Mouse (Mus musculus) MN1 (cell line): ENCODE data around the gene Stx4a.
"Not testable (repeated sequence)": the region's sequence is repeated elsewhere in the genome, so short reads cannot be mapped to it uniquely, and the experiment has no call there.

Source experiments
- DNase-seq: peaks from one replicate; pipeline ENCODE4 v3.0.0-alpha.2; 2016; ENCODE audit warnings: low spot score

Stx4a gene

DNA sequence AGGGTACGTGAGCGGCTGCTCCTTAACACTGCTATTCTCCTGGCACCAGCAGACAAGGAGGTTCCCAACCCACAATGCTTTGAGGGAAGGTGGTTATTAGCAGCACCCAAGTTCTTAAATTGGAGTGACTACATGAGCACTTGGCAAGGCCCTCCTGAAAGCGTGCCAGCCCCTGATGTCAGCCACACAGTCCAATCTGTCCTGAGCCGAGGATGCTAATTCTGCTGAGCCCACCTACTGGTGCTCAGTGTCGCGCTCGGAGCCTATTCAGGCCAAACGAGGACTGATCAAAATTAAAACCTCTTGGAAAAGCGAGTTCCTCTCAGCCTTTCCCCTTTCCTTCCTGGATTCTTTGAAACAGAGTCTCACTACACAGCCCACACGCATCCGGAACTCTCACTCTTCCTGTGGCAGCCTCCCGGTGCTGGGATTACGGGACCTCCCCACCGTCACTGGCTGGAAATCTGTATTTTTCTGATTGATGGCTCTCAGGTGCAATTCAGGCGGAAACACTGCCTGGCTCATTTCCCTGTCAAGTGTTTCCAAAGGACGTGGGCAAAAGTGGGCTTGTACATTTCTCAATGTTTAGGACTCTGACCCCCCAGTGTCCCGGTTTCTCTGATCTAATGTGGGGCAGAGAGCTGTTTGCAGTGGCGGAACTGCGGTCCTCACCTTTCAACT lies 9.7 kb upstream of the Stx4a start:
- DNase-seq: no peak

DNA sequence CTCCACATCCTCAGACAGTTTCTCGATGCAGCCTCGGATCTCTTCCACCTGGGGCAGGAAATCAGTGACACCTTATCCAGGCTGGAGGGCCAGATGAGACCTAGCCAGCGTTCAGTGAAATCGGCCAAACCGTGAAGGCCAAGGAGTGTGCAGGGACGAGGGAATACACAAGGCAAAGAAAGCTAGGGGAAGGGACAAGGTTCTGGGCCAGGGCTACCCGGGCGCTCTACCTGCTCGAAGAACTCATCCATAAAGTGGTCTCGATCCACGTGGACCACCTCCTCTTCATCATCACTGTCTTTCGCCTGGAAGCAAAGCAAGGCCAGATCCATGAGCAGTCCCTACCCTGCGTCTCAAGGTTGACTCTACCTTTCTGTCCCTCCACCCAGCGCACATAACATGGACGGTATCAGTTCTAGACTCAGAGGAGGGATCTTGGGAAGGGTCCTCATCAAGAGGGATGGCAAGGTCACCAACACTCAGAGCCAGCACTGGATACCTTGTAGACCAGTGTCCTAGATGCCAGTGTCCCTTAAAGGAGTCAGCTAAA lies 8.9 kb upstream of the Stx4a start:
- no peak for DNase-seq

DNA sequence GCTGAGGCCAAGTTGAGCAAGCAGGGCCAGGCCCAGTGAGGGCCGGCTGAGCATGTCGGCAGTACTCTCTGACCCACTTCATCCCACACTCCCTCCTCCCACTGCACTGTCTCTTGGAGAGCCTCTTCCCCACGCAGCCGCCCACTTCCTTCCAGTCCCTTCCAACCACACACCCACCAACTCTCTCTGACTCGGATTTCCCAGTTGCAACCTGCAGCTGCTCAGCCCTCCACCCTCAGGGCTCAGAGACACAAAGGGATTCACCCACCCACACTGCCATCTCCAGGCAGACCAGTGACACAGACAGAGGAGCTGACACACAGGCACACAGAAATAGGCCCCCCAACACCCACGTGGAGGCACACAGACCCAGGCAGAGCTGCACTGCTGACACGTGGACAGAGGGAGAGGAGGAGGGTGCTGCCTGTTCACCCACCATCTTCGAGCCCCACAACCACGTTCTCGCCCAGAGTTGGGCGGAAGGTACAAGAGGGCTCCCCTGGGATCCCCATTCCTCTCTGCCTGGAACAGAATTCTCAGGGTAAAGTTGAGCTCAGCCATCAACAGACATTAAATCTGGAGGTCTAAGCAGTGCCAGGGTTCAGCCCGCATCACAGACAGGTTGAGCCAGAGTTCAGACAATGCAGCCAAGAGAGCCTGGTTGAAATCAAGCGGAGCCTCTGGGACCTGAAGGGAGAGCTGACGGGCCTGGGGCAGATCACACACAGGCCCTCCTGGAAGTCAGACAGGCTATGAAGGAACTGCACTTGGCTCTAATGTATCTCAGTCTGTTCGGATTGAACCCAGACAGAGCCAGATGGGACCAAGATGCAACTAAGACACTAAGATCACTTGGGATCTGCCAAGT lies 7.9 kb upstream of the Stx4a start:
- peak; percentile 12 for DNase-seq

DNA sequence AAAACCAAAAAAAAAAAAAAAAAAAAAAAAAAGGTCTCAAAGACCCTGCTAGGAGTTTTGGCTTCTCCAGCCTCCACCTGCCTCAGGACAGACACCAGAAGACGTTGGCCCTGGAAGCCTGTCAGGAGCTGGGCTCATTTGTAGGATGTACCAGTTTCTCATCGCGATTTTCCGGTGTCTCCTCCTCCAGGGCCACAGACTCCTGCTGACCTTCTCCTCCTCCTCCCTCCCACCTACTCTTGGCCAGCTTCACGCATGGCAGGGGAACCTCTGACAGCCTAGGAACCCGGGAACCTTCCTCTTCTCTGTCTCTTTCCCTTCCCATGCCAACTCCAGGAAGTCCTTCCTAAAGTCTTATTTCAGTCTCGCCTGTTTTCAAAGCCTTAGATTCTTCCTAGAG lies 7.0 kb upstream of the Stx4a start:
- DNase-seq: no peak

DNA sequence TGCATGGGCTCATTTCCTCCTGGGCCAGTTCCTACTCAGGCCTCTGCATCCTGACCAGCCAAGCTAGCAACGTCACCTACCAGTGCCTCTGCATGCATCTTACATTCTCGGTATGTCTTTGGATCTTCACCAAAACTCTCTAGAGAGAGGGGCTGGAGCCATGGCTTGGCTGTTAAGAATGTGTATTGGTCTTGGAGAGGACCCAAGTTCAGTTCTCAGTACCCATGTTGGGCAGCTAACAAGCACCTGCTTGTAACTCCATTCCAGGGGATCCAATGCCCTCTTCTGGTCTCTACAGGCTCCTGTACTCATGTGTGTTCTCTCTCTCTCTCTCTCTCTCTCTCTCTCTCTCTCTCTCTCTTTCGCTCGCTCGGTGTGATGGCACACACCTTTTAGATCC lies 6.3 kb upstream of the Stx4a start:
- DNase-seq: no peak

DNA sequence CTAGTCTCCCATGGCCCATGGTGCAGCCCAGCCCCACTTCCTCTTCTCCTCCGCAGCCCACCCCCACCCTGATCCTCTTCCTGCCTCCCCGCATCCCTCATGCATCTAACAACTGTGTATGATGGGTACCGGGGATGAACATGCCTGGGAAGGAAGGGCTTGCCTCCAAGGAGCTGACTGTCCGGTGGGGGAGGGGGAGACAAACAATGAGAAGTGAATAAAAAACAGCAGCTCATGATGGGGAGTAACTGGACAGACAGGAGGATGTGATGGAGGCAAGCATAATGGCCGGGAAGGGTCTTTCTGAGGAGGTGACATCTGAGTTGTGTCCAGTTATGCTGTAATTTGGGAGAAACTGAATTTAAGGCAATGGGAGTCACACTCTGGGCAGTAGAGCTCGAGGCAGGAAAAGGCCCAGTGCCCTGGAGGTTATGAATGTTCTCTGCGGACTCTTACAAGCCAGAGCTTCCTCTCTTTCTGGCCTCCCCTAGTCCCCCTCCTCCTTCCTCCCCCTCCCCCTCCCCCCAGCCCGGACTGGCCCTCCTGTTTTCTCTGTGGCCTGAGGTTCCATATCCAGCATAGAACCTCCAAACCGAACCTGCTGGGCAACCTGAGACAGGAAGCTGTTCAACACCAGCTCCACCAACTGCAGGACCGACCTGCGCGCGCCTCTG lies 3.1 kb upstream of the Stx4a start:
- DNase-seq: no peak

DNA sequence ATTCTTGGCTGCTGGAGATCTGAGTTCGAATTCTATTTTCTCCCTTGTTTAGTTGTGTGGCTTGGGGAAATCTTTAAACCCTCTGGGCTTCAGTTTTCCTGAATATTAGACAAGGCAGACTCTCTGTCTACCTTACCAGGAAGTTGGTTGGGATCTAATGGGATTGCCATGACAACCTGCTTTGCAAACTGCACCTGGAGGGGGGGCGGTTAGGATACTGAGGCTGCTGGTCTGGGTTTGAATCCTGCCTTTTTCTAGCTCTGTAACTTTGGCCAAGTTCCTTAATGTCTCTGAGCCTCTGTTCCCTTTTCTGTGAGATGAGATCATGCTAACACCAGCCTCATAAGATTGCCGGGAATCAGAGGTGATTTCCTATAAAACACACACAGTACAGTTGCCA lies 1.6 kb upstream of the Stx4a start:
- DNase-seq: no peak

DNA sequence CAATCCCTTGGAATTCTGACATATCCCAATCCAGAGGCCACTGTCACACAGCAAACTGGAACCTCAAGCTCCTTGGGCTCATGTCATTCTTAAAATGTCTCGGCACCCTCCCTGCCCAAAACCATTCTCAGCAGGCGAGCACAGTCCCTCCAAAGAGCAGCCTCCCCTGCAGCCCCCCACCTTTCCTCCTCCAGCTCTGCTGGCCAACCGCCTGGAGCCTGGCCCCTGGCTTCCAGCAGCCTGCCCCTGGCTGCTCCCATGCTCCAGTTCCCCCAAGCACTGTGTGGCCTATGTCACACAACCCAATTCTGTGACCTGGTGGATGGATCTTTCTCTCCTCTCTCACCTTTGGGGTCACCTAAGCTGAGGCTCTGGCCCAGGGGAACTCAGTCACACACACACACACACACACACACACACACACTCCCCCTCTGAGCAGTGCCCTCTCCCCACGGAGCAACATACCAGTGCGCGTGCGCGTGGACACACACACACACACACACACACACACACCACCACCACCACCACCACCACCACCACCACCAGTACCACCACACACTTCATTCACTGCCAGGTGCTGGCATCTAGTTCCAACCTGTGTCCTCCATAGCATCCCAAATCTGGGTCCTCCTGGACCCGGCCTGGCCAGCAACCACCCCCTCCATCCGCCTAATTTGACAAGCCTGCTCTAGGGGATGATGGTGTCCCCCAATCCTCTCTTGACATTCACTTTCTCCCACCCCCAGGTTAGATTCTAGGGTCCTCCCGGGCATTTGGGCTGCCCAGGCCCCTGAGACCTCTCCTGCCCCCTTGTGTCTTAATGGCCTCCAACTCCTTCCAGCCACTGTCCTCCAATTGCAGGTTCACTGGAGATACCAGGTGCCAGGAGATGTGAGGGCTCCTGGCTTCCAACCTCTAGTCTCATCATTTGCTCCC lies 590 bp upstream of the Stx4a start:
- peak; percentile 28 for DNase-seq

DNA sequence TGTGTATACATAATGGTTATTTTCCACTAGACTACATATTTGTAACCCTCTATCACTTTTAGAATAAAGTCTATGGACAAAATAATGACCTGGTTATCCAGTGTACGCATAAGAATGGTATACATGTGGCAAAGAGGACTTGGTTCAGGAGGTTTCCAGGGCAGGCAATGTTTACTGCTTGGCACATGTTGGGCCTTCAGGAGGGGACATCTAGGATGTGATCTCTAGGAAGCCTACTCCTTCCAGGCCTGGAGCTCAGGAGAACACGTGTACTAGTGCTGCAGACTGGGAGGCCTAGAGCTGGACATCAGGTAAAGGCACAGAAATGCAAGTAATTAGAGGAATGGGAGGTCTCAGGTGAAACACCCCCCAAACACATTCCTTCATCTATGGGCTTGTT lies 11.5 kb downstream of the Stx4a start:
- DNase-seq: no peak

DNA sequence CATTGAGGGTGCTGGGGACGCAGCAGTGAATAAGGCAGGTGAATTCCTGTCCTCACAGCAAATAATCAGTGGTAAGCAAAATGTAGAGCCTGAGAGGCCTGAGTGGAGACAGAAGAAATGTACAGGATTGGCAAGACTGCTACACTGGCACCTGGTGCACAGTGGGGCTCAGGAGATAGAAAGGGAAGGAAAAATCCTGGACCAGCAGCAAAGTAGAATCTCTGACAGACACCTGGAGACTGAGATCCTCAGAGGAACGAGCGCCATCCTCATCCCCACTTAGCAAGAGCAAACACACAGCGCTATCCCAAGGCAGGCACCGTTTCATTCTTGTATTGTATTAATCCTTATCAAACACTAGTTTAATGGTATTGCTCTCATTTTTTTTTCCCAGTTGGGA lies 13.4 kb downstream of the Stx4a start:
- no peak for DNase-seq

DNA sequence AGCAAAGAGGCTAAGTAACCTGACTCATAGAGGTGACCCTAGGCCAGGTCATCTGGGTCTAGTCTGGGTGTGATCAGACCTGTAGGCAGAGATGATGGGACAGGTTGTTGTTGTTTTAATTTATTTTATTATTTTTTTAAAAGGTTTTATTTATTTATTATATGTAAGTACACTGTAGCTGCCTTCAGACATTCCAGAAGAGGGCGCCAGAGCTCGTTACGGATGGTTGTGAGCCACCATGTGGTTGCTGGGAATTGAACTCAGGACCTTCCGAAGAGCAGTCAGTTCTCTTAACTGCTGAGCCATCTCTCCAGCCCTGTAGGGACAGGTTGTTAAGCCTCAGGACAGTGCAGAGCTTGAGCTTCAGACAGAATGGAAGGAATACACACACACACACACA lies 13.8 kb downstream of the Stx4a start:
- DNase-seq: not testable (repeated sequence)

DNA sequence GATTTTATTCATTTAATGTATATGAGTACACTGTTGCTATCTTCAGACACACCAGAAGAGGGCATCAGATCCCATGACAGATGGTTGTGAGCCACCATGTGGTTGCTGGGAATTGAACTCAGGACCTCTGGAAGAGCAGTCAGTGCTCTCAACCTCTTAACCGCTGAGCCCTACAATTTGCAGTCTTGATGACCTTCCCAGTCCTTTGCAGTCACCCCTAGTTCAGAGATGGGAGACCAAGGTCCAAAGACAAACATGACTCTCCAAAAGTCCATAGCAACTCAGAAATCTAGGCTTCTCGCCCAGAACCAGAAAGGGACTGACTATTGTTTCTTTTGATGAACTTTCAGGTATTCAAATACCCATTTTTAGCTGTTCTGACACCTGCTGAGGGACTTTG lies 15.9 kb downstream of the Stx4a start:
- DNase-seq: not testable (repeated sequence)

DNA sequence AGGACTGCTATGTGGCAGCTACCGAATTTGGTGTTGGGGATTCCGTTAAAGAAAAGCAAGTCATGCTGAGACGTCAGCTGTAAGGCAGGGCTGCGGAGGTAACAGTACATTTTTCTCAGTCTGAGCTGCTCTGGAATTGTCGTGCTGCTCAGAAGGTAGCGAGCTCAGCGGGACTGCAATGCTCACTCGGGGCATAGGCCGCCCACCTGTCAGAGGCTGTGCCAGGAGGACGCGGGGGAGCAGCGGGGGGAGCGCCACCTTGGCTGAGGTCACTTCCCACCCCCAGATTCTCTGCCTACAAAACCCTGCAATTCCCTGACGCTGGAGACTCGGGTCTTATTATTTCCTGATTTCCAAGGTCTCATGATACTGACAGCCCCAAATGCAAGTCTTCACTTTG lies 16.8 kb downstream of the Stx4a start:
- peak; percentile 65 for DNase-seq

DNA sequence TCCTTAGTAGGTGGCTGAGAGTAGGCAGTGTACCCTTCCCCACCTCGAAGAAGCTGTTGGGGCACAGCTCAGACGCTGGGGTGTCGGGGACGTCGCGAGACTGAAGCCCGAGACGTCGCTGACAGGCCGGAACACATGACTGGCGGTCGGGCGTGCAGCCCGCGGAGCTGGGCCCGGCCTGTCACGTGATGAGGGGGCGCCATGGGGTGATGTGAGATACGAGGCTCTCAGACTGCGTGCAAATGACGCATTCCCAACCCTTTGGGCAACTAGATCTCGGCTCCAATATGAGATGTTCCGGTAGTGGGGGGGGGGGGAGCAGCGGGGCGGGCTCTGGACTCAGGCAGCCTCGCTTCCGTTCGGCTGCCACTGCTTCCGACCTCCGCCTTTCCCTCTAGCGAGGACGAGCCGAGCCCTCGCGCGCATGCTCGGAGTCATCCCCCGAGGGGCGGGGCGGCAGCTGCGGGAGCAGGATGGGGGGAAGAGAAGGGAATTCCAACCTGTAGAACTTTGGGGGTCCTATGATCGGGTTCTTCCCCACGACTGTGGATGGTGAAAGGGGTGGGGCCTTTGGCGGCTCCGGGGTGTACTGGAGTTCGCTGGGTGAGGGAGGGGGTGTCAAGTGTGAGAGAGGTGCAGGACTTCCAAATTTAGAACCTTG lies 17.4 kb downstream of the Stx4a start:
- peak; percentile 96 for DNase-seq

DNA sequence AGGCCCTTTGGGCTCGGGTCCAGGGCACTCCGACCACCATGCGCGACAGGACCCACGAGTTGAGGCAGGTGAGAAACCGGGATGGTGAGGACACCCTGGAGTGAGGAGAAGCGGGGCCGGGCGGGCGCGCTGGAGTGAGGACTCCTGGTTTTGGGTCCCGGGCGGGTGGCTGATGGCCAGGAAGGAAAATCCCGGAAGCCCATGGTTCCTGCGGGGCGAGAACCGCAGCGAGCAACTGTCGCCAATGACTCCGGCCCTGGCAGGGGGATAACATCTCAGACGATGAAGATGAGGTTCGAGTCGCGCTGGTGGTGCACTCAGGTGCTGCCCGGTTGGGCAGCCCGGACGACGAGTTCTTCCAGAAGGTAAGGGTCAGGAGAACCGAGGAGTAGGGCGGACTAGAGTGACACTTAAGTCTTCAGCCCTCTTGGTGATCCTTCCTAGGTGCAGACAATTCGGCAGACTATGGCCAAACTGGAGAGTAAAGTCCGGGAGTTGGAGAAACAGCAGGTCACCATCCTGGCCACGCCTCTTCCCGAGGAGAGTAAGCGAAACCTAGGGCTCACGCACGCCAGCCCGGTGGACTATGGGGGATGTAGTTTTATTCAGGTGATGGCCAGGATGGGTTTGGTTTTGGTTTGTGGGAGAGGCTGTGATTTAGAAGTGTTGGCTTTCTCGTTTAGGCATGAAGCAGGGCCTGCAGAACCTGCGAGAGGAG lies 18.1 kb downstream of the Stx4a start:
- peak; percentile 84 for DNase-seq

DNA sequence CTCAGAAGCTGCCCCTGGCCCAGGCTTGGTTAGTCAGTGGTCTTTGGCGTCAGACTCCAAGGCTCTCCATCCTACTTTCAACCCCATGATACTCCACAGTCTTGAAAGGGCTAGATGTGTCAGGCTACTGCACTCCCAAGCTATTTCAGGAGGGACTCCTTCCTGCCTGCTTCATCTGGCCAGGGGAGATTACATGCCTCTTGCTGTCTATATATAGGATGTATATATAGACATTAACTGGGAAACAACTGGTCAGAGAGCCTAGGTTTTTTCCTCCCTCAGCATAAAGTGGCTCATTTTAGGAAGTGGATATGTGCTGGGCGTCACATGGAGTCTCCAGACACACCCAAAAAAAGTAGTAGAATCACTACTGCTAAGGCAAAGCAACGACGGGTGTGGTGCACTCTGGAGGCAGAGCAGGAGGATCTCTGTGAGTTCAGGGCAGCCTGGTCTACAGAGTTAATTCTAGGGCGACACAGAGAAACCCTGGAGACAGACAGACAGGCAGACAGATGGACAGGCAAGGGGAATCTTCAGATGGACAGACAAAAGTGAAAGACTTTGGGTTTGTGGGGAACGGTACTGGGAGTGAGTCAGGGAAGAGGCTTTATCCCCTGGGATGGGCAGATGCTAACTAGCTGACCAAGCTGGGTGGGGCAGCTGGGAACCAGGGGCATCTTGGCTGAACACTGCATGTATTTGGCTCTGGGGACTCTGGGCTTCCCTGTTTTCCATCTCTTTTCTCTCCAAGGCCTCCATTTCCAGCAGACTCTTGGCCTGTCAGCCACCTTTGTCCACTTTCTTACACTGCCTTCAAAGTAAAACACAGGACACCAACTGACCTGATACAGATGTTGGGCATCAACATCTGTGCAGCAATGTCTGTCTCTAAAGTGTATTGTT lies 26.1 kb downstream of the Stx4a start:
- no peak for DNase-seq

DNA sequence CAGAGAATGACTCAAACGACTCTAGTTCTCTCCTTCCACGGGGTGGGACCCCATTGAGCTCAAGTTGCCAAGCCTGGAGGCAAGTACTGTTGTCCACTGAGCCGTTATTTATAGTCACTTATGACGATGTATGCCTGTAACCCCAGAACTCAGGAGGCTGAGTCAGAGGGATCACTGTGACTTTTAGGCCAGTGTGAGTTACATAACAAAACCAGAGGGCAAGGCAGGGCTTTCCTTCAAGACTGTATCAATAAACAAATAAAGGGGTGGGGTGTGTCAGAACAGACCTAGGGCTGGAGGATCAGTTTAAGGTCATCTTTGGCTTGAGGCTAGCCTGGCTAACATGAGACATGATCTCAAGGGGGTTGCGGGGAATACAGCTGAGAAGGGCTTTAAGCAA lies 26.8 kb downstream of the Stx4a start:
- DNase-seq: no peak

DNA sequence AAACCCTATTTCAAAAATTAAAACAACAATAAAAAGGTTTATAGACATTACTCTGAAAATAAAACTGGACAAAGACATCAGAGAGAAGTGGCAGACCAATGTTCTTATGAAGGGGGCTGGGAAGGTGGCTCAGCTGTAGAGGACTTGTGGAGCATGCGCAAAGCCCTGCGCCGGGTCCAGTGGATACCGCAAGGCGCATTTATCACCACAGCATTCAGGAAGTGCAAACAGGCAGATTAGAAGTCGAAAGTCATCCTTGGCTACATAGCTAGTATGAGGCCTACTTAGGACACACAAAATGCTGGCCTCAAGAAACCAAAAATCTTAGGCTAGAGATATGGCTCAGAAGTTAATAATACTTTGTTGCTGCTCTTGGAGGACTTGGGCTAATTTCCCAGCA lies 34.2 kb downstream of the Stx4a start:
- no peak for DNase-seq

DNA sequence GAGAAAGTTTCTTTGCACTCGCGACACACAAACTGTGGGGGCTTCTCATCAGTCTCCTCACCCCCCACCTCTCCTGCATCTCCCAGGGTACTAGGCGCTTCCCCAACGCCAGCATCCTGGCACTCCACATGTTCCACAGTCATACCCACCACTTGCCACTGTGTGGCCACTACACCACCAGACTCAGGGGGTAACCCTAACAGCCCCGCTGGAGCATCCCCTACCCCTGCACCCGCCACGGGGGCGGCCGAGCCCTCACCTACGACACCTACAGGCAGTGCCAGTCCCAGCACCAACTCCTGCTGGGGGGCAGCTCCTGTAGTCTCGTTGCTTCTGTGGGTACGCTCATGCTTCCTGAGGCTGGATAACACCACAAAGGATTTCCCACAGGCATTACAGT lies 42.3 kb downstream of the Stx4a start:
- DNase-seq: no peak
